ENCODE assay signal across 16 mouse cellular contexts in the genomic region with DNA sequence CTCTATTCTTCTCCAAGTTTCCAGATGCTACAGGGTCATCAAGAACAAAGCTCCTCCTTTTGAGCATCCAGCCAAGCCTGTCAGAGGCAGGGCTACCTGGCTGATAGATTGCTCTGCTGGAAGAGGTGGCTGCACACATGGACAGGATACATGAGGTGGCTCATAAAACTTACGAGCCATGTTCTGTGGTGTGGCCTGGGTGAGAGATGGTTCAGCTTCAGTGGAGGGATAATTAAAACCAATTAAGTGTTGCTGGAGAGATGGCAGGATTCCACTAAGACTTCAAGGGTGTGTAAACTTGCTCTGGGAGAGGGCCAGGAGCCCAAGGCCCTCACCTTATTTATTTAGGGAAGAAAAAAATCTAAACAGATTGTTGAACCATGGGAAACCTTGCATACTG.
"Had no signal": no experiment of that assay in that cellular context is flagged by ENCODE, and none has a peak within 500 bp of the region (broad histone marks: within the 10 kb centered on the region; RNA-seq: fewer than 3 reads in every experiment).

No protein-coding gene starts in this region.

- H3K4me3 ChIP-seq: lung, embryonic 15.5 days; megakaryocyte, embryonic 14.5 days; midbrain, embryonic 12.5 days; midbrain, embryonic 15.5 days; neural tube, embryonic 12.5 days; stomach, embryonic 15.5 days had no signal

- DNase-seq: lung, adult 2 months; lung, postnatal 14 days; lung, postnatal 36 days; right cerebral cortex, postnatal 14 days; thymus, adult 2 months; thymus, postnatal 25 days; thymus, postnatal 4 days had no signal

- H3K9me3 ChIP-seq: lung, embryonic 15.5 days; midbrain, embryonic 12.5 days; midbrain, embryonic 15.5 days; neural tube, embryonic 12.5 days; stomach, embryonic 15.5 days had no signal

- H3K27me3 ChIP-seq: lung, embryonic 15.5 days; megakaryocyte, embryonic 14.5 days; midbrain, embryonic 12.5 days; midbrain, embryonic 15.5 days; neural tube, embryonic 12.5 days; stomach, embryonic 15.5 days had no signal

- H3K27ac ChIP-seq: lung, embryonic 15.5 days; macrophage; midbrain, embryonic 12.5 days; midbrain, embryonic 15.5 days; neural tube, embryonic 12.5 days; stomach, embryonic 15.5 days; stomach, postnatal 0 days had no signal

- ATAC-seq: lung, postnatal 0 days; midbrain, embryonic 15.5 days had no signal

- H3K4me2 ChIP-seq: lung, embryonic 15.5 days; midbrain, embryonic 12.5 days; midbrain, embryonic 15.5 days; neural tube, embryonic 12.5 days; stomach, embryonic 15.5 days had no signal

- H3K9ac ChIP-seq: lung, embryonic 15.5 days; midbrain, embryonic 12.5 days; midbrain, embryonic 15.5 days; neural tube, embryonic 12.5 days; stomach, embryonic 15.5 days had no signal

- H3K4me1 ChIP-seq: megakaryocyte, embryonic 14.5 days; midbrain, embryonic 12.5 days; midbrain, embryonic 15.5 days; neural tube, embryonic 12.5 days; stomach, embryonic 15.5 days had no signal

- H3K36me3 ChIP-seq: lung, embryonic 15.5 days; midbrain, embryonic 12.5 days; midbrain, embryonic 15.5 days; neural tube, embryonic 12.5 days; stomach, embryonic 15.5 days had no signal
